Mouse (Mus musculus): ENCODE measurements at regions not wholly inside any gene's neighbourhood (a gene's known extent, or its start where the extent isn't known, plus 50 kb on each side); places are given as distances from the start of the nearest gene placed in this dataset.

DNA sequence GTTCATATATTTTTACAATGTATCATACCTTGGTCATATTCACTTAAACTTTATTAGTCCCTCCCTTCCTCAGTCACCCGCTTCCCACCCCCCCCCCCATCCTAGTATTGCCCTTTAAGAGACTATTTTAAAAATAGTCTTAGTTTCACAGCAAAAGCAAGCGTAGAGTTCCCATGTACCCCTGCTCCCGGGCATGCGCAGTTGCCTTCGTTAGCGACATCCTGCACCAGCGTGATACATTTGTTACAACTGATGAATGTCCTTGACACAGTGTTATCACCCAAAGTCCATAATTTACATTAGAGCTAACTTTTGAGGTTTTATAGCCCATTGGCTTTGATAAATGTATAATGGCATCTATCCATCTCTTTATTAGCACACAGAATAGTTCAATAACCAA is 408.7 kb upstream of the Pmfbp1 start:
- Histone ChIP-seq H3K27ac (no peak overlapping the region), H3K9me3 (replicated peaks) (no peaks in the 10 kb centered on the region), H3K36me3 (no peaks in the 10 kb centered on the region), H3K9ac (no peak overlapping the region), H3K4me1 (replicated peaks) (no peaks in the 10 kb centered on the region), H3K4me2 (no peak overlapping the region), H3K4me3 (replicated peaks) (no peak overlapping the region), H3K27me3 (no peaks in the 10 kb centered on the region)
- ATAC-seq (ENCODE audit: low read depth): no peak
- 81% methylated on average over 7 of the region's 7 CpGs for WGBS (ENCODE audit: insufficient replicate concordance)
- DNase-seq: no peak

DNA sequence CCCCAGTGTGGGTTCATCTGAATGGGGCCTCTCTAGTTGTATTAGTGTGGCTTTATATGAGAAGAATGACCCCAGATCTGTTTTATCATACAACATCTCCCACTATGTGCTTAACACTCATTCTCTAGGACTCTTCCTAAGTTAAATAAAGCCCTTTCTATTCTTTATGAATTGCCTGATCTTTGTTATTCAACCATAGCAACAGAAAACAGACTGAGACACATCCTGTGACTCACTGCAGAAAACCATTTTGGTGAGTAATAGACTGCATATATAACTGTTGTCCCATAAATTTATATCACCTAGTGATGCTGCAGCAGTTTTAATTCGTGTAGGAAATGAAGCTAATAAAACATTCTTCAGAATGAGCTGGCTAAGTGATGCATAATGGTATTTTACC is 406.0 kb upstream of the Pmfbp1 start:
- 18% methylated on average over 1 of the region's 1 CpGs for WGBS (ENCODE audit: insufficient replicate concordance)
- no peak for ATAC-seq (ENCODE audit: low read depth)
- DNase-seq: no peak

DNA sequence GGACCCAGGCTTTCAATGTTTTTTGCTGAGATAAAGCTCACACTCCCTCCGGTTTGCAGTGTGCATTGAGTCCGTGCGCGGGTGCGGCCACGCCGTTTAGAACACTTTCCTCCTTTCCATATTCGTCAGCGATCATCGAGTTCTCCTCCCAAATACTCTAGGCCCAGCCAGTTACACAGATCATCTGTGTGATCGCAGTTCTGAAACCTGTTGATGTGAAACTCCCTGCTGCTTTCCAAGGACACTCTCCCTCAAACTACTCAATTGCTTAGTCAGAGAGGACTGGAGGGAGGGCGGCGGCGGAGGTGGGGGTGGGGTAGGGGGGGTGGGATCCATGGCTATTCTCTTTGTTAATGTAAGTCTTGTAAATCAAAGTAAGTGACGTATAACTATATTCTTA is 394.2 kb upstream of the Pmfbp1 start:
- Histone ChIP-seq H3K9ac (no peak overlapping the region), H3K4me2 (no peak overlapping the region), H3K27ac (no peak overlapping the region), H3K36me3 (no peaks in the 10 kb centered on the region), H3K27me3 (no peaks in the 10 kb centered on the region), H3K9me3 (replicated peaks) (no peaks in the 10 kb centered on the region), H3K4me3 (replicated peaks) (no peak overlapping the region), H3K4me1 (replicated peaks) (no peaks in the 10 kb centered on the region)
- ATAC-seq (ENCODE audit: low read depth): no peak
- WGBS (ENCODE audit: insufficient replicate concordance): 77% methylated on average over 15 of the region's 15 CpGs
- DNase-seq: no peak

More for the DNA sequence above, 406.0 kb upstream of the Pmfbp1 start:
- no peaks in the 10 kb centered on the region for H3K36me3 ChIP-seq
- no peaks in the 10 kb centered on the region for H3K27me3 ChIP-seq
- no peaks in the 10 kb centered on the region for H3K4me1 ChIP-seq (replicated peaks)
- H3K9me3 ChIP-seq (replicated peaks): no peaks in the 10 kb centered on the region
- no peak overlapping the region for H3K9ac ChIP-seq
- no peak overlapping the region for H3K27ac ChIP-seq
- H3K4me2 ChIP-seq: no peak overlapping the region
- no peak overlapping the region for H3K4me3 ChIP-seq (replicated peaks)

- ATAC-seq (ENCODE audit: low read depth) (no peak), DNase-seq (no peak)
- H3K36me3 ChIP-seq: no peaks in the 10 kb centered on the region
- 65% methylated on average over 5 of the region's 5 CpGs for WGBS (ENCODE audit: insufficient replicate concordance)
- H3K27ac ChIP-seq: no peak overlapping the region
- no peaks in the 10 kb centered on the region for H3K9me3 ChIP-seq (replicated peaks)
- H3K9ac ChIP-seq: no peak overlapping the region
- H3K27me3 ChIP-seq: no peaks in the 10 kb centered on the region
- no peak overlapping the region for H3K4me3 ChIP-seq (replicated peaks)
- H3K4me2 ChIP-seq: no peak overlapping the region
- H3K4me1 ChIP-seq (replicated peaks): no peaks in the 10 kb centered on the region
Observed at GRCm38 (mm10) chr8:109101416-109101815, 392.4 kb upstream of the Pmfbp1 start.

DNA sequence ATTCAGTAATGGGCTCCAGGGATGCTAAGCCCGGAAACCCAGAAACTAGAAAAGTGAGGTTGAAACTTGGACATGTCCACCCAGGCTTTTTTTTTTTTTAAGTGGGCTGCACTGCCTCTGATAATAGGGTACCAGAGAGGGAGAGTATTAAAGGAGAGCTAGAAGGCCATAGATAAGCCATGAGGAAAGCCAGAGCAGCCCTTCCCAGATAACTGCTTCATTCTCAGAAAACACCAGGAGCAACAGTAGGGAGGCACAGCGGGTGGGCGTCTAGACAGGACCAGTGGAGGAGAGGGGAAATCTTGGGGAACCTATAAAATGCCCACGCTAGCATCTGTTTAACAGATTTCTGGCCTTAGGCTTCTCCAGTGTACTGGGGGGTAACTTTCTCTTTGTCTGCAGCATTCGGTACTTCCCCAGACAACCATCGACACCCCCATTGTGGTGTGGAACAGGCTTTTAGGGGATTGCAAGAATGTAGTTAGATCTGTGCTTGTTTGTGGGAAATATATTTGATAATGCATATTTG is 389.0 kb upstream of the Pmfbp1 start:
- ATAC-seq (ENCODE audit: low read depth) (no peak), DNase-seq (no peak)
- Histone ChIP-seq H3K36me3 (no peaks in the 10 kb centered on the region), H3K27me3 (no peaks in the 10 kb centered on the region), H3K4me1 (replicated peaks) (no peaks in the 10 kb centered on the region), H3K27ac (no peak overlapping the region), H3K4me3 (replicated peaks) (no peak overlapping the region), H3K9ac (no peak overlapping the region), H3K4me2 (no peak overlapping the region), H3K9me3 (replicated peaks) (no peaks in the 10 kb centered on the region)
- WGBS (ENCODE audit: insufficient replicate concordance): 43% methylated on average over 6 of the region's 6 CpGs

DNA sequence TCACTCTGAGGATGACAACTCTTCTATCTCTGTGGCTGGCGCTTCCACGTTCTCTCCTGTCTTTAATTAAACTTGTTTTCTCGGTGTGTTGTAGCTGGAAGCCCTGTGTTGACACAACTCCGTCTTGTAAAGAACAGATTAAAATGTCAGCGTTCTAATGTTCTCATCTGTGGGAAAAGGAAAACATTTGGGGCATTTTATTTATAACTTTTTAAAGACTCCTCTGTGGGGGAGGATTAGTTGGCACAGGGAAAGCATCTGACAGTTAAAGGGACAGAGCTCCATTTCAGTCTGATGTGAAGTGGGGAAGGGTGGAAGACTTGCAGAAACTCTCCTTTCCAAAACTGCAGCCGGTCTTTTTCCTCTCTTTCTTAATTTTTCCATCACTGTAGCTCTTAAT is 388.1 kb upstream of the Pmfbp1 start:
- H3K27ac ChIP-seq: no peak overlapping the region
- no peak overlapping the region for H3K4me3 ChIP-seq (replicated peaks)
- DNase-seq (no peak), ATAC-seq (ENCODE audit: low read depth) (no peak)
- 54% methylated on average over 6 of the region's 6 CpGs for WGBS (ENCODE audit: insufficient replicate concordance)
- no peak overlapping the region for H3K4me2 ChIP-seq
- H3K36me3 ChIP-seq: no peaks in the 10 kb centered on the region
- H3K4me1 ChIP-seq (replicated peaks): no peaks in the 10 kb centered on the region
- H3K9ac ChIP-seq: no peak overlapping the region
- H3K27me3 ChIP-seq: no peaks in the 10 kb centered on the region
- H3K9me3 ChIP-seq (replicated peaks): no peaks in the 10 kb centered on the region

DNA sequence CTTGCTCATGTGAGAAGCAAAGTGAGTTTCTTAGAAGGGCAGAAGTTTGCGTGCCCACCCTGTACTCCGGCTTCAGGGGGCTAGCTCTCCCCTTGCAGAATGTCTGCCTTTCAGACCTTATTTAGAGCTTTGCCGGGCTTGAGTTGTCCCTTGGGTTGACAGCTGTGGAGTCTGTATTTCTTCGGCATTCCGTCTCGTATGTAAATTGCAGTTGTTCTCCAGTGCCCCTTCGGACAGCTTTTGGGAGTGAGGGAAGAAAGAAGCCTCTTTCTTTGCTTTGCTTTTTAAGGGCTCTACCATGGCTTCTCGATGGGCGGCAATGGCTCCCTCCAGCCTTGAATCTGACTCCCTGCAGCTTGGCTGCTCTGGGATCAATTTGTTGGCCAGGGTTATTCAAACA is 386.9 kb upstream of the Pmfbp1 start:
- no peak overlapping the region for H3K4me2 ChIP-seq
- no peaks in the 10 kb centered on the region for H3K36me3 ChIP-seq
- DNase-seq (no peak), ATAC-seq (ENCODE audit: low read depth) (no peak)
- no peak overlapping the region for H3K9ac ChIP-seq
- no peak overlapping the region for H3K27ac ChIP-seq
- WGBS (ENCODE audit: insufficient replicate concordance): 70% methylated on average over 9 of the region's 9 CpGs
- no peaks in the 10 kb centered on the region for H3K9me3 ChIP-seq (replicated peaks)
- H3K4me1 ChIP-seq (replicated peaks): no peaks in the 10 kb centered on the region
- no peaks in the 10 kb centered on the region for H3K27me3 ChIP-seq
- H3K4me3 ChIP-seq (replicated peaks): no peak overlapping the region

DNA sequence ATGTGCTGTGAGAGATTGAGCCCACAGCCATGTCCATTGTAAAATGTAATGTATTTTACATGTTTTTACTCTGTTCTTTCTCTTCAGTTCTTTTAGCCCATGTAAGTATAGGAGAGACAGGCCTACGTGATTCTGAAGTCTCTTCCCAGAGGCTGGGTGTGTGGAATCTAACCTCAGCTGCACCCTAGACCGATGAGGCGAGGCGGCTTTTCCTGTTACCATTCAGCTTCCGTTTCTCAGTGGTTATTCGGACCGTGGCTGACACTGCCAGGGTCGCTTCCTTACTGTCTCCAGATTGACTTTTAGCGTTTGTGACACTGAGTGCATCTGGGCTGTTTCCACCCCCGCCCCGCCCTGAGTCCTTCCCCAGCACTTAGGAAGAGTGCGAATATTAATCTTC is 386.1 kb upstream of the Pmfbp1 start:
- 40% methylated on average over 12 of the region's 12 CpGs for WGBS (ENCODE audit: insufficient replicate concordance)
- no peak overlapping the region for H3K4me3 ChIP-seq (replicated peaks)
- H3K9me3 ChIP-seq (replicated peaks): no peaks in the 10 kb centered on the region
- ATAC-seq (ENCODE audit: low read depth) (no peak), DNase-seq (no peak)
- no peak overlapping the region for H3K27ac ChIP-seq
- no peak overlapping the region for H3K4me2 ChIP-seq
- no peaks in the 10 kb centered on the region for H3K27me3 ChIP-seq
- H3K36me3 ChIP-seq: no peaks in the 10 kb centered on the region
- no peaks in the 10 kb centered on the region for H3K4me1 ChIP-seq (replicated peaks)
- no peak overlapping the region for H3K9ac ChIP-seq

DNA sequence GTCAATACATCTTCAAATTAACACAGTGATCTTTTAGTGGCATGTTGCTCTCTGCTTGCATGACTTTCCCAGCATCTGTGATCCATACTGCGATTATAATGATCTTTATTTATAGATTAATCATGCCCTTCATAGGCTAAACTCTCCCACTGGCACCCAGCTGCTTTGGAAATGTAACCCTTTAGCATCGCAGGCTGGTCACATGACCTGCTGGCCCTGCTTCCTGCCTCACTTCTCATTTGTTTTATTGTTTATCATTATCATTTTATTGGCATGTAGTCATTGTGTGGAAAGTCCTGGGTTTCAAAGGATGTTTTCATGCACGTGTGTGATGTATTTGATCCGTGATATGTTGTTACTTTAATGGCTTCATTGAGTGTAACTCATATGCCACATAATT is 384.4 kb upstream of the Pmfbp1 start:
- H3K4me2 ChIP-seq: no peak overlapping the region
- no peak overlapping the region for H3K27ac ChIP-seq
- ATAC-seq (ENCODE audit: low read depth) (no peak), DNase-seq (no peak)
- H3K9ac ChIP-seq: no peak overlapping the region
- no peaks in the 10 kb centered on the region for H3K9me3 ChIP-seq (replicated peaks)
- WGBS (ENCODE audit: insufficient replicate concordance): 62% methylated on average over 4 of the region's 4 CpGs
- H3K36me3 ChIP-seq: no peaks in the 10 kb centered on the region
- H3K4me1 ChIP-seq (replicated peaks): no peaks in the 10 kb centered on the region
- no peaks in the 10 kb centered on the region for H3K27me3 ChIP-seq
- no peak overlapping the region for H3K4me3 ChIP-seq (replicated peaks)

DNA sequence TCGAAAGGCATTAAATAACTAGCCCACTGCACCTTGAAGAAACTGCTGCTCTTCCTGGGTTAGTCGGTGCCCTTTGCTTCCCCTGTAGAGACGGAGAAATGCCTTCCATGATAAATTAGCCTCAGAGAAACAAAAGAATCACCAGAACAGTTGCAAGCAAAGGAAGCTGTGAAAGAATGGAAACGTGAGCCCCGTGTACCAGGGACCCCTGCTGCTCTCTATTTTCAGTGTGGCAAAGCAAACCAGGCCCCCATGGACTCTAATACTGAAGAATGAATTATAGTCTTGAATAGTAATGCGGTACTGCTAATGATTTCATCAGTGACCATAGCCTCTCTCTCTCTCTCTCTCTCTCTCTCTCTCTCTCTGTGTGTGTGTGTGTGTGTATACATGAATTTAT is 372.1 kb upstream of the Pmfbp1 start:
- H3K9ac ChIP-seq: no peak overlapping the region
- ATAC-seq (ENCODE audit: low read depth) (no peak), DNase-seq (no peak)
- H3K4me3 ChIP-seq (replicated peaks): no peak overlapping the region
- no peak overlapping the region for H3K27ac ChIP-seq
- no peaks in the 10 kb centered on the region for H3K27me3 ChIP-seq
- no peaks in the 10 kb centered on the region for H3K4me1 ChIP-seq (replicated peaks)
- WGBS (ENCODE audit: insufficient replicate concordance): 50% methylated on average over 6 of the region's 6 CpGs
- H3K9me3 ChIP-seq (replicated peaks): no peaks in the 10 kb centered on the region
- H3K36me3 ChIP-seq: no peaks in the 10 kb centered on the region
- H3K4me2 ChIP-seq: no peak overlapping the region

DNA sequence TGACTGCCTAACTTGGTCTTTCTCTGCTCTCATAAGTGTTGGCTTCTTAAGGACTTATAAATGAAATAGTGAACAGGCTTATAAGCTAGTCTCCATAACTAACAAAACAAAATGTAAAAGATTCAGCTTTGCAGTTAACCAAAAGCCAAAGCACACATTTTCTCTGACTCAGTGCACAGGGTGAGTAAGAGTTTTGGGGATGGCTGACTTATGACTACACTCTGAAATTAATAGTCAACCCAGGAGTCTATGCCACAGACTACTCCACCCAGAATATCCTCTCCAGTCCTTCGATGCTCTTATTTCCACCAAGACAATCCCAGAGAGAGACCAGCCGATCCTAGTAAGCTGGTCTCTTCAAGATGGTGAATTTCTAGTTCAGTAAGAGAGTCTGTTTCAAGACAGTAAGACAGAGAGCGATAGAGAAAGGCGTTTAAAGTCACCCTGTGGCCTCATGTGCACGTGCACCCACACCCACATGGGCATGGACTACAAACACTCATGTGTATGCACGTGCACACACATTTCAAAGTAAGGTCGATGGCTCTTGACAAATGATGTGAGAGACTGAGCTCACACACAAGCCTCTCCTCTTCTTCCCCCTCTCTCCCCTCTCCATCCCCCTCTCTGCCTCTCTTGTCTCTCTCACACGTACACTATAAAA is 351.2 kb upstream of the Pmfbp1 start:
- Histone ChIP-seq H3K36me3 (no peaks in the 10 kb centered on the region), H3K4me3 (replicated peaks) (no peak overlapping the region), H3K9ac (no peak overlapping the region), H3K27ac (no peak overlapping the region), H3K4me1 (replicated peaks) (no peaks in the 10 kb centered on the region), H3K4me2 (no peak overlapping the region), H3K27me3 (no peaks in the 10 kb centered on the region), H3K9me3 (replicated peaks) (no peaks in the 10 kb centered on the region)
- WGBS (ENCODE audit: insufficient replicate concordance): 65% methylated on average over 8 of the region's 8 CpGs
- no peak for ATAC-seq (ENCODE audit: low read depth)
- DNase-seq: no peak

DNA sequence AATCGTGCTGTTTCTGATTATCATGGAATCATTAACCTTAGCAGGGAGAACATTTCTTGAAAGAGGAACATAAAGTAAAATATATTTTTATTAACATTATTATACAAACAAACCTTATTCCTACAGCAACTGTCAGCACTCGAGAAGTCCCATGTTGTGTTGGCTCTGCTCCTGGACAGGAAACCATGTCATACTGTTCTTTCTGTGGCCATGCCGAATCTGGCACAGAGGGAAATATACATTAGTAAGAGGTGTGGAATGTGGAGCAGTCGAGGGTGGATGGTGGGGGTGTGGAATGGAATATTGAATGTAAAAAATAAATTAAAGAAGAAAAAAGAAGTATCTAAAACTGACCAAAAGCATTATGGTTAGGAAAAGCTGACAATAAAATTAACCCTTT is 342.1 kb upstream of the Pmfbp1 start:
- Histone ChIP-seq H3K4me1 (replicated peaks) (no peaks in the 10 kb centered on the region), H3K27ac (no peak overlapping the region), H3K4me2 (no peak overlapping the region), H3K9ac (no peak overlapping the region), H3K9me3 (replicated peaks) (no peaks in the 10 kb centered on the region), H3K36me3 (no peaks in the 10 kb centered on the region), H3K27me3 (no peaks in the 10 kb centered on the region), H3K4me3 (replicated peaks) (no peak overlapping the region)
- ATAC-seq (ENCODE audit: low read depth): no peak
- no peak for DNase-seq
- 55% methylated on average over 4 of the region's 4 CpGs for WGBS (ENCODE audit: insufficient replicate concordance)
